Mouse (Mus musculus): Measurements from ENCODE around the gene Skint5.
A peak's percentile ranks its signal among the peaks of the same experiment; 100 is the strongest.

The Skint5 gene

GRCm38 (mm10) chr4:113999403-113999802 lies at the start of gene Skint5:
Gene Skint5 (minus strand): TSS chr4:113999503.
- no peak for DNase-seq (ENCODE audit: low spot score)

- DNase-seq (ENCODE audit: low spot score), result no peak
Measured at GRCm38 (mm10) chr4:113957343-113957742, 42.0 kb downstream of the Skint5 start.

- DNase-seq (ENCODE audit: low spot score), result no peak
Measured at GRCm38 (mm10) chr4:113764182-113764581, 235.1 kb downstream of the Skint5 start.

- DNase-seq (ENCODE audit: low spot score), result no peak
Measured at GRCm38 (mm10) chr4:113763684-113764083, 235.6 kb downstream of the Skint5 start.

GRCm38 (mm10) chr4:113448230-113448629 lies 551.1 kb downstream of the Skint5 start:
- peak; percentile 0 for DNase-seq (ENCODE audit: low spot score)
